Mouse (Mus musculus) C2C12 (cell line): Measurements from ENCODE around the gene Bank1. TPM values are rescaled to one million over a fixed set of nuclear protein-coding genes. Genes with fewer than 3 reads are reported as not detected.
"Not testable (repeated sequence)": the region's sequence is repeated elsewhere in the genome, so short reads cannot be mapped to it uniquely, and the experiment has no call there.

Source experiments
- H3K27me3 ChIP-seq: one replicate; pipeline ENCODE4 v1.6.1; 2011; ENCODE audit not compliant: control insufficient read depth, insufficient read depth, insufficient read length
- H3K36me3 ChIP-seq: one replicate; pipeline ENCODE4 v1.6.1; 2011; ENCODE audit not compliant: control insufficient read depth, insufficient read depth
- H3K4me3 ChIP-seq: one replicate; pipeline ENCODE4 v1.5.1; 2011; ENCODE audit warnings: mild to moderate bottlenecking, control low read depth; ENCODE audit not compliant: poor library complexity, insufficient read depth, severe bottlenecking
- H3K79me2 ChIP-seq: one replicate; pipeline ENCODE4 v1.6.1; 2011; ENCODE audit not compliant: control insufficient read depth, insufficient read depth
- H3K79me3 ChIP-seq: one replicate; pipeline ENCODE4 v1.6.1; 2011; ENCODE audit warnings: low read depth, control low read depth
- H3ac ChIP-seq: one replicate; pipeline ENCODE3; 2011; ENCODE audit warnings: low read depth; ENCODE audit not compliant: control insufficient read depth, insufficient read length
- CEBPB ChIP-seq: IDR thresholded peaks from one replicate; pipeline ENCODE4 v1.6.1; 2011; ENCODE audit warnings: low read depth, mild to moderate bottlenecking, control low read depth, moderate library complexity
- CTCF ChIP-seq: IDR thresholded peaks from one replicate; pipeline ENCODE4 v1.5.1; 2011; ENCODE audit not compliant: control insufficient read depth, insufficient read depth, insufficient read length
- FOSL1 ChIP-seq: IDR thresholded peaks from one replicate; pipeline ENCODE4 v1.8.0; 2011; ENCODE audit warnings: mild to moderate bottlenecking, low read length; ENCODE audit not compliant: poor library complexity, insufficient read depth, severe bottlenecking
- MAX ChIP-seq: IDR thresholded peaks from one replicate; pipeline ENCODE4 v1.6.1; 2011; ENCODE audit warnings: mild to moderate bottlenecking, control low read depth
- MYOD1 ChIP-seq: IDR thresholded peaks from one replicate; pipeline ENCODE4 v1.6.1; 2011; ENCODE audit warnings: low read depth; ENCODE audit not compliant: control insufficient read depth, insufficient read length
- MYOG ChIP-seq: IDR thresholded peaks from one replicate; pipeline ENCODE4 v1.6.1; 2011; ENCODE audit not compliant: control insufficient read depth, insufficient read length; ENCODE audit errors: extremely low read depth
- USF1 ChIP-seq: IDR thresholded peaks from one replicate; pipeline ENCODE4 v1.6.1; 2011; ENCODE audit warnings: low read depth, mild to moderate bottlenecking, control low read depth, moderate library complexity
- polyA plus RNA-seq: library from polyadenylated mRNA; unstranded; fragments of >200 nt; fragmentation: generic; extraction: Trizol; gene quantifications from one replicate; pipeline ENCODE4 v1.2.1, GENCODE M21; 2012; ENCODE audit warnings: missing spikeins

Gene Bank1
- polyA plus RNA-seq, 1 experiment = not detected

- Histone ChIP-seq H3K36me3 (no peaks in the 10 kb centered on the region), H3K79me3 (no peaks in the 10 kb centered on the region), H3K4me3 (no peak overlapping the region), H3K79me2 (no peaks in the 10 kb centered on the region), H3ac (no peak overlapping the region), H3K27me3 (no peaks in the 10 kb centered on the region)
- TF ChIP-seq MAX (no peak), USF1 (no peak), CTCF (no peak), FOSL1 (no peak), MYOD1 (no peak), CEBPB (no peak), MYOG (no peak)
Observed at GRCm38 (mm10) chr3:136347277-136347676, 21.4 kb upstream of the Bank1 start.

- no peak overlapping the region for H3ac ChIP-seq
- no peaks in the 10 kb centered on the region for H3K79me3 ChIP-seq
- TF ChIP-seq CTCF (no peak), USF1 (no peak), FOSL1 (no peak), CEBPB (no peak), MYOD1 (no peak), MYOG (no peak), MAX (no peak)
- H3K79me2 ChIP-seq = no peaks in the 10 kb centered on the region
- H3K4me3 ChIP-seq = no peak overlapping the region
- H3K36me3 ChIP-seq = no peaks in the 10 kb centered on the region
- no peaks in the 10 kb centered on the region for H3K27me3 ChIP-seq
Observed at GRCm38 (mm10) chr3:136341911-136342310, 16.0 kb upstream of the Bank1 start.

GRCm38 (mm10) chr3:136339896-136340295 lies 14.0 kb upstream of the Bank1 start:
- no peaks in the 10 kb centered on the region for H3K79me3 ChIP-seq
- H3K36me3 ChIP-seq = no peaks in the 10 kb centered on the region
- H3K27me3 ChIP-seq = no peaks in the 10 kb centered on the region
- no peaks in the 10 kb centered on the region for H3K79me2 ChIP-seq
- H3K4me3 ChIP-seq = no peak overlapping the region
- no peak overlapping the region for H3ac ChIP-seq
- TF ChIP-seq FOSL1 (no peak), MYOG (no peak), MYOD1 (no peak), MAX (no peak), CTCF (no peak), CEBPB (no peak), USF1 (no peak)

- Histone ChIP-seq H3K36me3 (no peaks in the 10 kb centered on the region), H3K4me3 (no peak overlapping the region), H3K79me3 (no peaks in the 10 kb centered on the region), H3K27me3 (no peaks in the 10 kb centered on the region), H3ac (no peak overlapping the region), H3K79me2 (no peaks in the 10 kb centered on the region)
- TF ChIP-seq CTCF (no peak), MYOD1 (no peak), MAX (no peak), MYOG (no peak), FOSL1 (no peak), CEBPB (no peak), USF1 (no peak)
Observed at GRCm38 (mm10) chr3:136331135-136331534, 5.3 kb upstream of the Bank1 start.

- Histone ChIP-seq H3K36me3 (no peaks in the 10 kb centered on the region), H3K79me2 (no peaks in the 10 kb centered on the region), H3ac (no peak overlapping the region), H3K4me3 (no peak overlapping the region), H3K79me3 (no peaks in the 10 kb centered on the region), H3K27me3 (no peaks in the 10 kb centered on the region)
- TF ChIP-seq MYOD1 (no peak), USF1 (no peak), MAX (no peak), CTCF (no peak), MYOG (no peak), CEBPB (no peak), FOSL1 (no peak)
Observed at GRCm38 (mm10) chr3:136330043-136330442, 4.2 kb upstream of the Bank1 start.

- no peaks in the 10 kb centered on the region for H3K79me3 ChIP-seq
- H3K27me3 ChIP-seq = no peaks in the 10 kb centered on the region
- H3K79me2 ChIP-seq = no peaks in the 10 kb centered on the region
- TF ChIP-seq CEBPB = no peak
- TF ChIP-seq USF1 = no peak
- TF ChIP-seq CTCF = no peak
- no peak for TF ChIP-seq FOSL1
- no peak for TF ChIP-seq MYOD1
- no peak for TF ChIP-seq MAX
- TF ChIP-seq MYOG = no peak
- no peaks in the 10 kb centered on the region for H3K36me3 ChIP-seq
- no peak overlapping the region for H3K4me3 ChIP-seq
- no peak overlapping the region for H3ac ChIP-seq
Observed at GRCm38 (mm10) chr3:136329133-136329532, 3.3 kb upstream of the Bank1 start.

- H3K27me3 ChIP-seq, H3K79me3 ChIP-seq, H3K36me3 ChIP-seq: not testable (repeated sequence)
Observed at GRCm38 (mm10) chr3:136324716-136325115, 1.1 kb downstream of the Bank1 start.

More at GRCm38 (mm10) chr3:136324716-136325115, 1.1 kb downstream of the Bank1 start:
- not testable (repeated sequence) for H3ac ChIP-seq, H3K4me3 ChIP-seq, H3K79me2 ChIP-seq
